Mouse (Mus musculus) lung, adult 2 months (tissue): ENCODE data around the gene Ndufb8. TPM values are rescaled to one million over a fixed set of nuclear protein-coding genes. Genes with fewer than 3 reads are reported as not detected.

ENCODE experiments used
- DNase-seq: peaks from one replicate; pipeline ENCODE4 v3.0.0; 2022
- H3K4me1 ChIP-seq: fragments of 200-500 bp; 2 replicates; pipeline ENCODE4 v1.6.1; 2011; ENCODE audit warnings: low read length; ENCODE audit not compliant: control insufficient read depth, insufficient read depth
- H3K4me3 ChIP-seq: fragments of 200-500 bp; replicated peaks from 2 replicates; pipeline ENCODE3; 2011; ENCODE audit warnings: low read depth, mild to moderate bottlenecking, control low read depth, low read length; ENCODE audit errors: extremely low read depth
- CTCF ChIP-seq: fragments of 200-500 bp; IDR thresholded peaks from 2 replicates; pipeline ENCODE4 v1.5.1; 2011; ENCODE audit warnings: mild to moderate bottlenecking, low read length, control low read depth; ENCODE audit not compliant: insufficient read depth
- POLR2A ChIP-seq: fragments of 200-500 bp; IDR thresholded peaks from 2 replicates; pipeline ENCODE4 v1.6.1; 2011; ENCODE audit warnings: low read depth, mild to moderate bottlenecking, control low read depth, low read length, borderline replicate concordance; ENCODE audit errors: extremely low read depth
- WGBS: fragments of 180-500 bp; shearing (Covaris S2); methylation state at CpG from one replicate; pipeline ENCODE4 v1.1.7; 2018; 5-methylcytosine and 5-hydroxymethylcytosine counted together
- polyA plus RNA-seq: library from polyadenylated mRNA; depleted of rRNA; stranded (reverse); fragments of >200 nt; gene quantifications from 2 replicates; pipeline ENCODE4 v1.2.3, GENCODE M21; 2012

Gene Ndufb8
- polyA plus RNA-seq, 1 experiment: 363 TPM

GRCm38 (mm10) chr19:44567763-44568162, 12.5 kb upstream of the Ndufb8 start:
- TF ChIP-seq POLR2A (no peak), CTCF (no peak)
- WGBS: 54% methylated on average over 3 of the region's 3 CpGs
- peaks cover 3% of the 10 kb centered on the region; the same call in 1 of the 2 replicates for H3K4me1 ChIP-seq
- H3K4me3 ChIP-seq: no peak overlapping the region
- DNase-seq: peak; percentile 27

GRCm38 (mm10) chr19:44564006-44564405, 8.8 kb upstream of the Ndufb8 start:
- DNase-seq: peak; percentile 41
- Histone ChIP-seq H3K4me3 (no peak overlapping the region), H3K4me1 (peaks cover 3% of the 10 kb centered on the region; the same call in 1 of the 2 replicates)
- no peak for TF ChIP-seq POLR2A
- no peak for TF ChIP-seq CTCF
- 76% methylated on average over 14 of the region's 14 CpGs for WGBS

DNA sequence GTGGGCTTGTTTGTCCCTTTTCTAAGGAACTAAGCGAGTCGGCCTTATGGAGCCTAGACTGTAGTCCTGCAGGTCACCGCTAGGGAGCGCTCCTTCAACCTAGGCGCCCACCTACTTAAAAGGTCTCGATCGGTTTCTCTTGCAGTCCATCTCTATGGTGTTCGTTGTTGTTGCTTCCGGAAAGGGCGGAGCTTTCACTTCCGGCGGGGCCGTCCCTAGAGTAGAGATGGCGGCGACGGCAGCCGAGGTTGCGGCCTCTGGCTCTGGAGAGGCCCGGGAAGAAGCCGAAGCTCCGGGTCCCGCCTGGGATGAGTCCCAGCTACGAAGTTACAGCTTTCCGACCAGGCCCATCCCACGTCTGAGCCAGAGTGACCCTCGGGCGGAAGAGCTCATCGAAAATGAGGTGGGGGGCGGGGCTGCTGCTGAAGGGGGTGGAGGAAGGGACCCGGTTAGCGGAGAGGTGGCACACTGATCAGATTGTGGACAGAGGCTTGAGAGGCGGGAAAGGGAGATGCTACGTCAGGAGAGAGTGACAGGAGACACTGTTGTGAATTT, 7.5 kb upstream of the Ndufb8 start, which contains the start of gene Hif1an:
Hif1an (plus strand) TSS at position 199 of the 555 bp plus-strand sequence.
- peak; percentile 92 for DNase-seq
- H3K4me3 ChIP-seq: peak within 1 kb of the TSS; percentile 87
- under 1% methylated on average over 33 of the region's 33 CpGs for WGBS
- H3K4me1 ChIP-seq: peaks cover 3% of the 10 kb centered on the region; the same call in 1 of the 2 replicates
- TF ChIP-seq POLR2A (peak; percentile 62; the same call in 1 of the 2 replicates), CTCF (peak; percentile 93)

GRCm38 (mm10) chr19:44554490-44554860, 765 bp downstream of the Ndufb8 start:
- WGBS: 4% methylated on average over 8 of the region's 8 CpGs
- Histone ChIP-seq H3K4me3 (peak overlapping the region; percentile 99), H3K4me1 (no peaks in the 10 kb centered on the region)
- TF ChIP-seq CTCF (no peak), POLR2A (no peak)
- DNase-seq: no peak

DNA sequence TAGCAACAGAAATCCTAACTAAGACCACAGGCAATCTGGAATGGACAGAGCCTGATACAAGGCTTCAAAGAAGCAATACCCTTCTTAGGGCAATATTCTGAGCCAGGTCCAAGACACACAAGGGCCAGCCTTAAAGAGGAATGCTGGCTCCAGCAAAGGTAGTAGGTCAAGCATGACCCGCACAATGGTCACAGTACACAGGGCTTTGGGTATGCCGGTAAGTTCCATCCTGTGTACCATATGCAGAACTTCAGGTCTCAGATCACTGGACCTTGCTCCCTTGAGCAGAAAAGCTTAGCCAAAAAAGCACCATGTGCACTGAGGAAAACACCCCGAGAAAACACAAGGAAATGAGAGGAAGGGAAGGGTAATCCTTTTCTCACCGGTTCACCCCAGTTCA, 2.0 kb downstream of the Ndufb8 start:
- no peak for TF ChIP-seq CTCF
- no peak for TF ChIP-seq POLR2A
- DNase-seq: no peak
- WGBS: 88% methylated on average over 4 of the region's 4 CpGs
- Histone ChIP-seq H3K4me1 (no peaks in the 10 kb centered on the region), H3K4me3 (no peak overlapping the region)

DNA sequence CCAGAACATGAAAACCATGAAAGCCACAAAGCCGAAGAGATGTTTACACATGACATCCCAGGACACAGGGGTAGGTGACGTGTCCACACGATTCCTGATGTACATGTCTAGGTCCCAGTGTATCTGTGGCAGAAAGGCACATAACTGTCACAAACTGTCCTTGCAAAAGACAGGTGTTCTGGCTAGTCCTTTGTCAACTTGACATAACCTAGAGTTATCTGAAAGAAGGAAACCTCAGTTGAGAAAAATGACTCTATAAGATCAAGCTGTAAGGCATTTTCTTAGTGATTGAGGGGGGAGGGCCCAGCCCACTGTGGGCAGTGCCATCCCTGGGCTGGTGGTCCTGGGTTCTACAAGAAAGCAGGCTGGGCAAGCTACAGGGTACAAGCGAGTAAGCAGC, 2.5 kb downstream of the Ndufb8 start, which contains the start of gene Gm20538:
Gm20538 (minus strand) TSS at position 101 of the 400 bp plus-strand sequence.
- DNase-seq: no peak
- Histone ChIP-seq H3K4me1 (no peaks in the 10 kb centered on the region), H3K4me3 (no peak within 1 kb of the TSS)
- TF ChIP-seq POLR2A (no peak), CTCF (no peak)
- WGBS: 95% methylated on average over 4 of the region's 4 CpGs

DNA sequence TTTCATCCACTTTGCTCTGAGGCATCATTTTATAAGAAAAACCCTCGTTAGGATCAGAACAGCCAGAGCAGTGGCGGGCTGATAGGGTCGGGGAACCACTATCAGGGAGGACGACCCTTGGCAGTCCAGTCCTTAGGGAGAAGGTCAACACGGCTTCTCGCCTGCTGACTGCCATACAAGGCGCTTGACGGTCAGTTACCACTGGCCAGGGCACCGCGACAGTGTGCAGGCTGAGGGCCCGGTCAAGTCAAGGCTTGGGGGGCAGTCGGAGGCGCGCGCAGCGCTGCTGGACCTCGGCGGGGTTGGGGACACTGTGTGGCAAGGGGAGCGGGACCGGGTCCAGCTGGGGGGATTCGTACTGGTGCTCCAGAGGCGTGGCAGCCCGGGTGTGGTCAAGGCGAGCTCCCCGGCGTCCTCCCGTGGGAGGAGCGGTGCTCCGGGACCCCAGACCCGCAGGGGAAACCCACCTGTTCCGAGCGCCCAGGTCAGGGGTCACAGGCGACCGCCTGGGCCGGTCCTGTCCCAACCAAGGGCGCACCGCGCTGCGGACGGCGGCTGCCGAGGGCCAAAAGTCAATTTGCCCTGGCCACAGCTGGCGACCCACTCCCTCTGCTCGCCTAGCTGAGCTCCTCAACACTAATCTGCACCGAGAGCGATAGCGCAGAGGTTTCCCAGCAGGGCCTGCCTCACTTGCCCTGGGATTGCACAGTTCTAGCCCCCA, 9.8 kb downstream of the Ndufb8 start, which contains the start of gene Sec31b:
Sec31b (minus strand) TSS at position 544 of the 721 bp plus-strand sequence.
- whole genome bisulfite sequencing: 2% methylated on average over 47 of the region's 47 CpGs
- TF ChIP-seq CTCF: no peak
- TF ChIP-seq POLR2A: no peak
- no peaks in the 10 kb centered on the region; the same call in 1 of the 2 replicates for H3K4me1 ChIP-seq
- DNase-seq: peak; percentile 54
- peak within 1 kb of the TSS; percentile 52 for H3K4me3 ChIP-seq

DNA sequence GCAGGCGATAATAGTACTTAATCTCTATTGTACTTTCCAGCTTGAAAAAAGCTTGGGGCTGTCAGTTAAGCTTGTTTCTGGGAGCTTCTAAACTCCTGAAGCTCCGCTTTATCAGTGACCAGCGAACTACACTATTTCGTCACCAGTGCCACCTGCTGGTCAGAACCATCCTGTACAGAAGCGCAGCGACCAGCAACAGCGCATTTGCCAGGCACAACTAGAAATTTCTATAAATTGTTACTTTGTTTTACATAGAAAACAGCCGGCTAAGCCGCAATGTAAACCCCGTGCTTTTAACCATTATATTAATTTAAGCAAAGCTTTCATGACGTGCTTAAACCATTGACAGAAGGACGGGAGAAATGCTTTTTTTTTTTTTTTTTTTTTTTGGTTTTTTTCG, 10.5 kb downstream of the Ndufb8 start:
- TF ChIP-seq POLR2A: no peak
- TF ChIP-seq CTCF: peak; percentile 92
- Histone ChIP-seq H3K4me3 (no peak overlapping the region), H3K4me1 (no peaks in the 10 kb centered on the region; the same call in 1 of the 2 replicates)
- 2% methylated on average over 13 of the region's 13 CpGs for WGBS
- peak; percentile 71 for DNase-seq

GRCm38 (mm10) chr19:44544372-44544771, 10.9 kb downstream of the Ndufb8 start:
- Histone ChIP-seq H3K4me3 (no peak overlapping the region), H3K4me1 (no peaks in the 10 kb centered on the region; the same call in 1 of the 2 replicates)
- no peak for DNase-seq
- WGBS: 60% methylated on average over 10 of the region's 10 CpGs
- TF ChIP-seq POLR2A: no peak
- no peak for TF ChIP-seq CTCF

DNA sequence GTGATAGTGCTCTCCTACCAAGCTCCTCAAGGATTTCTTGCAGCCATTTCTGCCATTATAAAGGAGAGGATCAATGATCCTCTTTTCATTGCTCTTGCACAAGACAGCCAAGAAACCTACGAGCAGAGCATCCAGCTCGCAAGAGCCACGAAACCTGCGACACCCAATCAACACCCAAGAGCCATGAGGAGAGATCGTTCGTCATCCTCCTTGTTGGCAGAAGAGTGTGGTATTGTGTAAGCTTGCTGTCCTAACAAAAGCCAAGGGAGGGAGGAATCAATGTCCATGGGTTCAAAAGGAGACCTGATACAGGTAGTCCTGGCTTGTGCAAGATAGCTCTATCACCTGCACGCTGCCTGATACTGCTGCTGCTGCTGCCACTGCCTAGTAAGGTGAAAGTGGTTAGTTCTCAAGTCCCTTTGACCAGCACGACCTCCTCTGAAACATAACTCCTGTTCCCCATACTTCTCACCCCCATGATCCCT, 12.5 kb downstream of the Ndufb8 start:
- TF ChIP-seq POLR2A: no peak
- TF ChIP-seq CTCF: no peak

DNA sequence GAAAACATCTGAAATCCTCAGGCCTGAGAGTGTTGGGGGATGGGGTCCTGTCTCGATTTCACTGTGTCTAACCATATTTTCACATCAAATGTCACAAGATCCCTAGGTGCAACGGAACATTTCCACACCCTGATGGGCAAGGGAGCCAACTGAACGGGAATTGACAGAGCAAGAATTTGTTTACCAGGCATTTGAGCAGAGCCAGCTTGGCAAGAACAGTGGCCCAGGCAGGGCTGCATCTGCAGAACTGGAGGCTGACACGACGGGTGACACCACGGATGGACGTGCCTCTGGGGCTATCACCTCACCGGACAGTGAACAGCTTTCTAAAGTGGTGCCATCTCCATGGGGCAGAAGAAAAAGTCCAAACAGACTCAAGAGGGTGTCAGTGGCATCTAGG, 17.8 kb downstream of the Ndufb8 start:
- WGBS: 74% methylated on average over 8 of the region's 8 CpGs
- H3K4me1 ChIP-seq: no peaks in the 10 kb centered on the region
- TF ChIP-seq CTCF (no peak), POLR2A (no peak)
- H3K4me3 ChIP-seq: no peak overlapping the region
- no peak for DNase-seq

More for the DNA sequence above, 12.5 kb downstream of the Ndufb8 start:
- 85% methylated on average over 8 of the region's 8 CpGs for WGBS
- H3K4me1 ChIP-seq: no peaks in the 10 kb centered on the region; the same call in 1 of the 2 replicates
- DNase-seq: no peak
- H3K4me3 ChIP-seq: no peak overlapping the region
